Mouse (Mus musculus) cerebellum, adult 2 months (tissue): Measurements from ENCODE around the gene Ccr5. TPM values are rescaled to one million over a fixed set of nuclear protein-coding genes. Genes with fewer than 3 reads are reported as not detected.

Experiments used
- DNase-seq, 2 experiments: peaks; one replicate each; pipeline ENCODE4 v3.0.0; 2021
- H3K27ac ChIP-seq: fragments of 200-500 bp; 2 replicates; pipeline ENCODE4 v1.5.1; 2012; ENCODE audit warnings: low read length, control low read depth, inconsistent platforms; ENCODE audit not compliant: insufficient read depth
- H3K27me3 ChIP-seq: fragments of 200-500 bp; 2 replicates; pipeline ENCODE4 v1.6.1; 2012; ENCODE audit warnings: inconsistent platforms, mild to moderate bottlenecking, low read length, moderate library complexity; ENCODE audit not compliant: control insufficient read depth, insufficient read depth
- H3K4me1 ChIP-seq: fragments of 200-500 bp; 2 replicates; pipeline ENCODE4 v1.6.1; 2011; ENCODE audit warnings: low read length; ENCODE audit not compliant: control insufficient read depth, insufficient read depth
- H3K4me3 ChIP-seq: fragments of 200-500 bp; replicated peaks from 2 replicates; pipeline ENCODE3; 2011; ENCODE audit warnings: mild to moderate bottlenecking, low read depth, low read length, control low read depth; ENCODE audit not compliant: insufficient read depth
- CTCF ChIP-seq: fragments of 200-500 bp; IDR thresholded peaks from 2 replicates; pipeline ENCODE4 v1.5.1; 2011; ENCODE audit warnings: low read depth, mild to moderate bottlenecking, control low read depth, low read length, moderate library complexity, borderline replicate concordance; ENCODE audit not compliant: insufficient read depth
- POLR2A ChIP-seq: fragments of 200-500 bp; IDR thresholded peaks from 2 replicates; pipeline ENCODE4 v1.6.1; 2011; ENCODE audit warnings: low read length, control low read depth, borderline replicate concordance; ENCODE audit not compliant: insufficient read depth
- WGBS: fragments of 180-500 bp; shearing (Covaris S2); methylation state at CpG from one replicate; pipeline ENCODE4 v1.1.7; 2018; 5-methylcytosine and 5-hydroxymethylcytosine counted together
- polyA plus RNA-seq: library from polyadenylated mRNA; depleted of rRNA; stranded (reverse); fragments of >200 nt; gene quantifications from 2 replicates; pipeline ENCODE4 v1.2.3, GENCODE M21; 2012

Ccr5 gene
- polyA plus RNA-seq, 1 experiment: 1.8 TPM

GRCm38 (mm10) chr9:124105196-124105595, 16.1 kb upstream of the Ccr5 start:
- no peak overlapping the region for H3K27ac ChIP-seq
- TF ChIP-seq CTCF (no peak), POLR2A (no peak)

GRCm38 (mm10) chr9:124107232-124107631, 14.1 kb upstream of the Ccr5 start:
- DNase-seq: no peak
- Histone ChIP-seq H3K4me1 (no peaks in the 10 kb centered on the region), H3K27me3 (no peaks in the 10 kb centered on the region), H3K4me3 (no peak overlapping the region), H3K27ac (no peak overlapping the region)
- no peak for TF ChIP-seq POLR2A

More at GRCm38 (mm10) chr9:124105196-124105595, 16.1 kb upstream of the Ccr5 start:
- H3K27me3 ChIP-seq: no peaks in the 10 kb centered on the region
- no peaks in the 10 kb centered on the region for H3K4me1 ChIP-seq
- no peak for DNase-seq
- H3K4me3 ChIP-seq: no peak overlapping the region

GRCm38 (mm10) chr9:124108356-124109127, 12.8 kb upstream of the Ccr5 start:
- 61% methylated on average over 2 of the region's 2 CpGs for WGBS
- no peak for DNase-seq
- no peak overlapping the region for H3K4me3 ChIP-seq
- no peaks in the 10 kb centered on the region for H3K27me3 ChIP-seq
- no peaks in the 10 kb centered on the region for H3K4me1 ChIP-seq
- TF ChIP-seq POLR2A (no peak), CTCF (no peak)
- no peak overlapping the region for H3K27ac ChIP-seq

GRCm38 (mm10) chr9:124111997-124112396, 9.3 kb upstream of the Ccr5 start:
- Histone ChIP-seq H3K27me3 (no peaks in the 10 kb centered on the region), H3K4me3 (no peak overlapping the region), H3K27ac (no peak overlapping the region), H3K4me1 (no peaks in the 10 kb centered on the region)
- TF ChIP-seq CTCF: no peak
- TF ChIP-seq POLR2A: no peak
- no peak for DNase-seq
- WGBS: 81% methylated on average over 1 of the region's 1 CpGs

- no peak for DNase-seq
- no peaks in the 10 kb centered on the region for H3K27me3 ChIP-seq
- H3K27ac ChIP-seq: no peak overlapping the region
- 83% methylated on average over 1 of the region's 1 CpGs for WGBS
- TF ChIP-seq POLR2A: no peak
- H3K4me1 ChIP-seq: no peaks in the 10 kb centered on the region
- no peak overlapping the region for H3K4me3 ChIP-seq
Measured at GRCm38 (mm10) chr9:124112591-124113239, 8.6 kb upstream of the Ccr5 start.

GRCm38 (mm10) chr9:124113777-124114176, 7.6 kb upstream of the Ccr5 start:
- 90% methylated on average over 1 of the region's 1 CpGs for WGBS
- Histone ChIP-seq H3K4me1 (no peaks in the 10 kb centered on the region), H3K4me3 (no peak overlapping the region), H3K27me3 (no peaks in the 10 kb centered on the region), H3K27ac (no peak overlapping the region)
- TF ChIP-seq POLR2A (no peak), CTCF (no peak)
- no peak for DNase-seq

- WGBS: 86% methylated on average over 1 of the region's 1 CpGs
- no peak for DNase-seq
Measured at GRCm38 (mm10) chr9:124118489-124118888, 2.9 kb upstream of the Ccr5 start.

GRCm38 (mm10) chr9:124125576-124125975, 4.2 kb downstream of the Ccr5 start:
- Histone ChIP-seq H3K4me3 (no peak overlapping the region), H3K27ac (no peak overlapping the region), H3K4me1 (no peaks in the 10 kb centered on the region), H3K27me3 (no peaks in the 10 kb centered on the region)
- DNase-seq: no peak
- 66% methylated on average over 11 of the region's 11 CpGs for WGBS
- TF ChIP-seq CTCF: no peak
- TF ChIP-seq POLR2A: no peak

More at GRCm38 (mm10) chr9:124118489-124118888, 2.9 kb upstream of the Ccr5 start:
- no peak overlapping the region for H3K4me3 ChIP-seq
- no peaks in the 10 kb centered on the region for H3K4me1 ChIP-seq
- no peak for TF ChIP-seq CTCF
- TF ChIP-seq POLR2A: no peak
- no peaks in the 10 kb centered on the region for H3K27me3 ChIP-seq
- no peak overlapping the region for H3K27ac ChIP-seq
